Mouse (Mus musculus) frontal cortex, postnatal 10 days (tissue): ENCODE measurements around the gene Casq2.

Experiments
- DNase-seq, 2 experiments: peaks; one replicate each; pipeline ENCODE4 v3.0.0; 2022; ENCODE audit warnings: low spot score in 2 of 2, mixed read lengths in 1 of 2

The Casq2 gene

GRCm38 (mm10) chr3:102081862-102082261, 4.4 kb upstream of the Casq2 start:
- DNase-seq = peak in 1 of 2 experiments; percentile 66

GRCm38 (mm10) chr3:102083589-102084230, 2.5 kb upstream of the Casq2 start:
- no peak for DNase-seq

GRCm38 (mm10) chr3:102084833-102085491, 1.3 kb upstream of the Casq2 start:
- no peak for DNase-seq

- no peak for DNase-seq
Observed at GRCm38 (mm10) chr3:102085719-102086118, 496 bp upstream of the Casq2 start.

DNA sequence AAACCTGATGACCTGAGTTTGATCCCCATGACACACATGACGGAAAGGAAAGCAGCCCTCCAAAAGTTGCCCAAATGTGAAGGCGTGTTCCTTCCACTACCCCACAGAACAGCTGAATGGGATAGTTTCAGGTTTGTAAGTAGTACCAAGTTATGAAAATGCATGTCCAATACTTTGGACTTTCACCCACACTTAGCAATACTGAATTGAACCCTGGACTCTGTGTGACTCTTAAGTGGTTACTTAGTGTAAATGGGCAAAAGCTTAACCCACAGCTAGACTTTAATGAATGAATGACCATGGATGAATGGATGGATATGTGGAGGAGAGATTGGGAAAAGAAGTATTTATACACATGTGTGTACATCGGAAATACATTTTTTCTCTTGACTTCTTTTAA, 8.6 kb downstream of the Casq2 start:
- no peak for DNase-seq

DNA sequence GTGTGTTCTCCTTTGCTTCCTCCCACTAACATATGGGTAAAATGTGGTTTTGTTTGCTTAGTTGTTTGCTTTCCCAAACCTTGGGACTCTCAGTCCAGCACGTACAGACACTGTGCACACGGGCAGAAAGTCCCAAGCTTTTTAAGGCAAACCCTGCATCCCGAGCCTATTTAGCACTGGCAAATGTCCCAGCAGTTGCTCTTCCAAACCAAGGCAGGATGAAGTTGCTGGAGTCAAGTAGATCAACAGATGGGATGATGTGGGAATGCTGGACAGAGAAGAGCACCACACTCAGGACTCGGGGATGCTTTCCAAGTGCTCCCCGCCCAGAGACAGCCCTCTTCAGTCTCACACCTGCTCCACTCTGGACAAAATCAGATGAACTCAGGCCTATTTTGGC, 9.2 kb downstream of the Casq2 start:
- no peak for DNase-seq

- no peak for DNase-seq
Observed at GRCm38 (mm10) chr3:102096366-102096765, 10.2 kb downstream of the Casq2 start.

DNA sequence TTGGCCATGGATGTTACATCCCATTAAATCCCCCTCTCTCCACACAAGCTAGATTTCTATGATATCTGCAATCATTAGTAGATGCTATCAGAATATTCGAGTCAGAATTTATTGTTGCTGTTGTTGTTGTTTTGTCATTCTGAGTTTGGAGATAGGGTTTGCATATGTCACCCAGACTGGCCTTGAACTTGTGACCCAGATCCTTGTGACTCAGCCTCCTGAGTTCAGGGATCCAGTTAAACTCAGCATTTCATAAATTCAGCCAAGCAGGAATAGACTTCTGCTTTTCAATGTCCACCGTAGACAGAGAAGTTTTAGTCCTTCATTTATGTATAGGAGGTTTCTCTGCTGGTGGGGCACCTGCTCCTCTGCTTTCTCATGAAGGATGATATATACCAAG, 10.8 kb downstream of the Casq2 start:
- no peak for DNase-seq

DNA sequence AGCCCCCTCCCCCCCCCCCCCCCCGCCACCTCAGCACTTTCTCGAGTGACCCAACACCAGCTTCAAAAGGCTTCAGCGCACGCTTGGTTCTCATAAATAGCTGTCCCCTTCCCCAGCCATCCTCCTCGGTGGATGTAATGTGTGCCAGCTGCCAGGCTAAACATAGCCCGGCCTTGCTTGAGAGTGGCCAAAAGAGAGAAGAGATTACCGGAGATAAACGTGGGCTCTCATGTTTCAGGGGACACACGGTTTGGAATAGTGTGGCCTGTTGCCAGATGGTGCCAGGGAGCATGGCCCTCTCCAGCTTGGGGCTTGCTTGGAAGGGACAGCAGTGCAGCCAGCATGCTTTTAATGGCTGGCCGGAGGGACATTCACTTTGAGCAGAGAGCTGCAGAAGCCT, 13.0 kb downstream of the Casq2 start:
- DNase-seq = no peak

DNA sequence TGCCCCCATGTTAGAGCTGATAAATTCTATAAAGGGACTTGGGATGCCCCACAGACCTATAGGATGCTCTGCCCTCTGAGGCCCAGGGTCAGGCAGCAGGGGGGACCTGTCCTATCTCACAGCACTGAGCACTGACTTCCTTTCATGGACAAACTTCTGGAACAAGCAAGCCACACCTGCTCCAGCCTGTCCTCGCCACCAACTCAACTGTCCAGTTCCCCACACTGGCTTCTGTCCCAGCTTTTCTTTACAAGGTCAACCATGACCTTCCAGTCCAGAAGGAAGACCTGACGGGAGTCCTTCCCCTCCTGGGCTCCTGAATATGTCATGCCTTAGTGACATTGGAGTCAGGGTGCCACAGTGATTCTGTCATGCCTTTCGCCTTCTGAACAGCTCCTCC, 13.6 kb downstream of the Casq2 start:
- DNase-seq = no peak

DNA sequence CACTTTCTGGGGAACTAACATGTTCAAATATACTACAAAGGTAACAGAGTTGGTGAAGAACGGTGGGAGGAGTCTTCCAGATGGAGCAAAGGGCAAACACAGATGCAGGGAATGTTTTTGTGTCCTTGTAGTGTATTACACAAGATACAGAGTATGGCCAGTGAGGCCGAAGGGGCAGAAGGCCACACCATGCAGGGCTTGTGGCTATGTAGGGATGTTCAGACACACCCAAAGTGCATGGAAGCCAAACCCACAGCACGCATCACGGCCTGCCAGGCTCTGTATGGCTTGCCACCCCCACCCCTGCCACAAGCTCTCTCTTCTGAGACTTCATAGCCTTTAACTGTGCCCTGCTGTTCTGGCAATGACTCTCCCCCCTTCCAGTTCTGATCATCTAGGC, 15.2 kb downstream of the Casq2 start:
- DNase-seq = no peak

- DNase-seq = no peak
Observed at GRCm38 (mm10) chr3:102103811-102104565, 17.8 kb downstream of the Casq2 start.

- no peak for DNase-seq
Observed at GRCm38 (mm10) chr3:102108201-102108600, 22.0 kb downstream of the Casq2 start.

- DNase-seq = no peak
Observed at GRCm38 (mm10) chr3:102111979-102112599, 25.9 kb downstream of the Casq2 start.

- DNase-seq = no peak
Observed at GRCm38 (mm10) chr3:102120947-102121346, 34.7 kb downstream of the Casq2 start.

- no peak for DNase-seq
Observed at GRCm38 (mm10) chr3:102122046-102122445, 35.8 kb downstream of the Casq2 start.

DNA sequence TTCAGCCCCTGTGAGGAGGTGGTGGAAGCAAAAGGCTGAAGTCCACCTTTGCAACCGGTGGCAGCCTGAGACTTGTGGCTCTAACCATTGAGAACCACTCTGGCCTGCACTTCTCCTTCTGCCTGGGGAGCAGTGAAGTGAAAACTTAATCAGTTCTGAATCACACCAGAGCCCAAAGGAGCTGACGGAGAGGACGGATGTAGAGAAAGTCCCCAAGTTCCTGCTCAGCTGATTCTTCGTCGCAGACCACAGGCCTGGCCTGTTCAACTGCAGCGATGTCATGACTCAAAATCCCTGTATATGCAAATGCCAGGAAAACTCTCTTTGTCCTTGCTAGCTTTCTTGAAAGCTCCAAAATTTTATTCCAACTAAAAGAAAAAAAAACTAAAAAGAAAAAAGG, 37.4 kb downstream of the Casq2 start:
- no peak for DNase-seq

GRCm38 (mm10) chr3:102125546-102125945, 39.3 kb downstream of the Casq2 start:
- no peak for DNase-seq

GRCm38 (mm10) chr3:102127114-102127513, 40.9 kb downstream of the Casq2 start:
- no peak for DNase-seq

GRCm38 (mm10) chr3:102128242-102128641, 42.0 kb downstream of the Casq2 start:
- DNase-seq = no peak

- DNase-seq = no peak
Observed at GRCm38 (mm10) chr3:102130478-102130877, 44.3 kb downstream of the Casq2 start.

- DNase-seq = no peak
Observed at GRCm38 (mm10) chr3:102131627-102132324, 45.6 kb downstream of the Casq2 start.
